Mouse (Mus musculus): ENCODE measurements around the gene Pabpc5. TPM values are rescaled to one million over a fixed set of nuclear protein-coding genes. Genes with fewer than 3 reads are reported as not detected.

The Pabpc5 gene
- 1.4 and 1.7 TPM in 2 replicates for polyA plus RNA-seq (2015; fragmentation: Nextera tagmentation; extraction: Ambion mirVana)

GRCm38 (mm10) chrX:119927081-119927571 lies at the start of gene Pabpc5:
Gene Pabpc5, plus strand, starts transcription at chrX:119927196.
- H3K4me1 ChIP-seq: no peaks in the 10 kb centered on the region
- no peaks in the 10 kb centered on the region for H3K27me3 ChIP-seq (replicated peaks)
- peak within 1 kb of the TSS; percentile 94 for H3K27ac ChIP-seq
- peak within 1 kb of the TSS; percentile 51 for H3K9ac ChIP-seq
- WGBS: 14% methylated on average over 21 of the region's 21 CpGs
- ATAC-seq (replicated peaks): peak; percentile 99
- H3K4me2 ChIP-seq: peak within 1 kb of the TSS; percentile 46
- no peaks in the 10 kb centered on the region for H3K36me3 ChIP-seq (replicated peaks)
- no peaks in the 10 kb centered on the region for H3K9me3 ChIP-seq
- peak within 1 kb of the TSS; percentile 47 for H3K4me3 ChIP-seq

GRCm38 (mm10) chrX:119886957-119887593 lies 39.9 kb upstream of the Pabpc5 start:
- 89% methylated on average over 3 of the region's 3 CpGs for WGBS
- Histone ChIP-seq H3K27me3 (replicated peaks) (no peaks in the 10 kb centered on the region), H3K4me3 (no peak overlapping the region), H3K36me3 (replicated peaks) (no peaks in the 10 kb centered on the region), H3K27ac (no peak overlapping the region), H3K4me1 (no peaks in the 10 kb centered on the region), H3K9me3 (no peaks in the 10 kb centered on the region), H3K4me2 (no peak overlapping the region), H3K9ac (no peak overlapping the region)
- no peak for ATAC-seq (replicated peaks)

- no peaks in the 10 kb centered on the region for H3K36me3 ChIP-seq (replicated peaks)
- no peak overlapping the region for H3K4me3 ChIP-seq
Measured at GRCm38 (mm10) chrX:119888326-119888920, 38.6 kb upstream of the Pabpc5 start.

GRCm38 (mm10) chrX:119927852-119928251 lies 856 bp downstream of the Pabpc5 start:
- no peaks in the 10 kb centered on the region for H3K9me3 ChIP-seq
- no peaks in the 10 kb centered on the region for H3K4me1 ChIP-seq
- peak overlapping the region; percentile 46 for H3K4me2 ChIP-seq
- WGBS: 65% methylated on average over 5 of the region's 5 CpGs
- peak overlapping the region; percentile 94 for H3K27ac ChIP-seq
- no peaks in the 10 kb centered on the region for H3K36me3 ChIP-seq (replicated peaks)
- no peaks in the 10 kb centered on the region for H3K27me3 ChIP-seq (replicated peaks)
- H3K9ac ChIP-seq: no peak overlapping the region
- ATAC-seq (replicated peaks): peak; percentile 53
- H3K4me3 ChIP-seq: peak overlapping the region; percentile 47

More at GRCm38 (mm10) chrX:119888326-119888920, 38.6 kb upstream of the Pabpc5 start:
- H3K4me1 ChIP-seq: no peaks in the 10 kb centered on the region
- no peak overlapping the region for H3K9ac ChIP-seq
- H3K27me3 ChIP-seq (replicated peaks): no peaks in the 10 kb centered on the region
- 85% methylated on average over 6 of the region's 6 CpGs for WGBS
- no peak for ATAC-seq (replicated peaks)
- H3K4me2 ChIP-seq: no peak overlapping the region
- H3K27ac ChIP-seq: no peak overlapping the region
- H3K9me3 ChIP-seq: no peaks in the 10 kb centered on the region
